Mouse (Mus musculus): ENCODE data around the gene Ap2m1. TPM values are rescaled to one million over a fixed set of nuclear protein-coding genes. Genes with fewer than 3 reads are reported as not detected.
A peak's percentile ranks its signal among the peaks of the same experiment; 100 is the strongest.
"Not testable (repeated sequence)": the region's sequence is repeated elsewhere in the genome, so short reads cannot be mapped to it uniquely, and the experiment has no call there.

The Ap2m1 gene
- 332 and 349 TPM in 2 replicates for polyA plus RNA-seq (2015; fragmentation: Nextera tagmentation; extraction: Ambion mirVana)

- Histone ChIP-seq H3K27ac (replicated peaks) (peak within 1 kb of the TSS; percentile 95), H3K9me3 (ENCODE audit: control insufficient read depth, low read length) (no peaks in the 10 kb centered on the region), H3K4me3 (ENCODE audit: low read depth, low read length) (peak within 1 kb of the TSS; percentile 78), H3K36me3 (ENCODE audit: control insufficient read depth, insufficient read depth, low read length) (peaks cover 20% of the 10 kb centered on the region), H3K9ac (ENCODE audit: low read length) (peak within 1 kb of the TSS; percentile 91), H3K4me1 (replicated peaks; ENCODE audit: control insufficient read depth, insufficient read depth) (no peaks in the 10 kb centered on the region; the same call in 1 of the 2 replicates), H3K27me3 (ENCODE audit: control insufficient read depth, insufficient read depth, low read length) (no peaks in the 10 kb centered on the region), H3K4me2 (replicated peaks; ENCODE audit: low read depth) (peak within 1 kb of the TSS; percentile 76)
- DNase-seq (ENCODE audit: low spot score) (peak; percentile 98), ATAC-seq (ENCODE audit: low FRiP score, low TSS enrichment) (peak; percentile 97)
- TF ChIP-seq CTCF (IDR thresholded peaks at IDR 0.05; ENCODE audit: low read depth), result peak; percentile 13
- TF ChIP-seq EP300 (optimal IDR thresholded peaks at IDR 0.05), result no peak
- under 1% methylated on average over 52 of the region's 52 CpGs for WGBS
Measured at GRCm38 (mm10) chr16:20535296-20536080, at the start of gene Ap2m1. Ap2m1 (plus strand) TSS chr16:20535478.

- no peak overlapping the region for H3K27ac ChIP-seq (replicated peaks)
- H3K4me1 ChIP-seq (replicated peaks; ENCODE audit: control insufficient read depth, insufficient read depth), result no peaks in the 10 kb centered on the region
- no peaks in the 10 kb centered on the region for H3K36me3 ChIP-seq (ENCODE audit: control insufficient read depth, insufficient read depth, low read length)
- no peak overlapping the region for H3K4me3 ChIP-seq (ENCODE audit: low read depth, low read length)
- H3K27me3 ChIP-seq (ENCODE audit: control insufficient read depth, insufficient read depth, low read length), result no peaks in the 10 kb centered on the region
- DNase-seq (ENCODE audit: low spot score) (no peak), ATAC-seq (ENCODE audit: low FRiP score, low TSS enrichment) (no peak)
- TF ChIP-seq CTCF (IDR thresholded peaks at IDR 0.05; ENCODE audit: low read depth), result no peak
- no peak for TF ChIP-seq EP300 (optimal IDR thresholded peaks at IDR 0.05)
- H3K4me2 ChIP-seq (replicated peaks; ENCODE audit: low read depth), result no peak overlapping the region
- 68% methylated on average over 3 of the region's 3 CpGs for WGBS
- no peak overlapping the region for H3K9ac ChIP-seq (ENCODE audit: low read length)
- no peaks in the 10 kb centered on the region for H3K9me3 ChIP-seq (ENCODE audit: control insufficient read depth, low read length)
Measured at GRCm38 (mm10) chr16:20486048-20486447, 49.2 kb upstream of the Ap2m1 start.

GRCm38 (mm10) chr16:20488151-20488550 is 47.1 kb upstream of the Ap2m1 start:
- no peak for ATAC-seq (ENCODE audit: low FRiP score, low TSS enrichment)
- H3K9me3 ChIP-seq (ENCODE audit: control insufficient read depth, low read length), result no peaks in the 10 kb centered on the region
- no peaks in the 10 kb centered on the region for H3K36me3 ChIP-seq (ENCODE audit: control insufficient read depth, insufficient read depth, low read length)
- H3K9ac ChIP-seq (ENCODE audit: low read length), result no peak overlapping the region
- H3K4me3 ChIP-seq (ENCODE audit: low read depth, low read length), result no peak overlapping the region
- TF ChIP-seq CTCF (IDR thresholded peaks at IDR 0.05; ENCODE audit: low read depth), result no peak
- no peak for TF ChIP-seq EP300 (optimal IDR thresholded peaks at IDR 0.05)
- H3K27me3 ChIP-seq (ENCODE audit: control insufficient read depth, insufficient read depth, low read length), result no peaks in the 10 kb centered on the region
- H3K27ac ChIP-seq (replicated peaks), result no peak overlapping the region
- 87% methylated on average over 1 of the region's 1 CpGs for WGBS
- no peak for DNase-seq (ENCODE audit: low spot score)
- H3K4me2 ChIP-seq (replicated peaks; ENCODE audit: low read depth), result no peak overlapping the region
- no peaks in the 10 kb centered on the region for H3K4me1 ChIP-seq (replicated peaks; ENCODE audit: control insufficient read depth, insufficient read depth)

GRCm38 (mm10) chr16:20488751-20489150 is 46.5 kb upstream of the Ap2m1 start:
- H3K36me3 ChIP-seq (ENCODE audit: control insufficient read depth, insufficient read depth, low read length); H3K4me1 ChIP-seq (replicated peaks; ENCODE audit: control insufficient read depth, insufficient read depth); ATAC-seq (ENCODE audit: low FRiP score, low TSS enrichment); DNase-seq (ENCODE audit: low spot score); H3K4me3 ChIP-seq (ENCODE audit: low read depth, low read length); H3K9me3 ChIP-seq (ENCODE audit: control insufficient read depth, low read length); H3K9ac ChIP-seq (ENCODE audit: low read length); H3K27ac ChIP-seq (replicated peaks); H3K27me3 ChIP-seq (ENCODE audit: control insufficient read depth, insufficient read depth, low read length); H3K4me2 ChIP-seq (replicated peaks; ENCODE audit: low read depth): not testable (repeated sequence)
- WGBS, result 82% methylated on average over 9 of the region's 9 CpGs

GRCm38 (mm10) chr16:20489233-20489632 is 46.0 kb upstream of the Ap2m1 start:
- Histone ChIP-seq H3K4me1 (replicated peaks; ENCODE audit: control insufficient read depth, insufficient read depth) (no peaks in the 10 kb centered on the region), H3K9ac (ENCODE audit: low read length) (no peak overlapping the region), H3K4me2 (replicated peaks; ENCODE audit: low read depth) (no peak overlapping the region), H3K27me3 (ENCODE audit: control insufficient read depth, insufficient read depth, low read length) (no peaks in the 10 kb centered on the region), H3K9me3 (ENCODE audit: control insufficient read depth, low read length) (no peaks in the 10 kb centered on the region), H3K36me3 (ENCODE audit: control insufficient read depth, insufficient read depth, low read length) (no peaks in the 10 kb centered on the region), H3K4me3 (ENCODE audit: low read depth, low read length) (no peak overlapping the region), H3K27ac (replicated peaks) (no peak overlapping the region)
- DNase-seq (ENCODE audit: low spot score) (no peak), ATAC-seq (ENCODE audit: low FRiP score, low TSS enrichment) (no peak)
- no peak for TF ChIP-seq EP300 (optimal IDR thresholded peaks at IDR 0.05)
- no peak for TF ChIP-seq CTCF (IDR thresholded peaks at IDR 0.05; ENCODE audit: low read depth)
- 84% methylated on average over 2 of the region's 2 CpGs for WGBS

- Histone ChIP-seq H3K27me3 (ENCODE audit: control insufficient read depth, insufficient read depth, low read length) (no peaks in the 10 kb centered on the region), H3K36me3 (ENCODE audit: control insufficient read depth, insufficient read depth, low read length) (no peaks in the 10 kb centered on the region), H3K27ac (replicated peaks) (no peak overlapping the region), H3K9ac (ENCODE audit: low read length) (no peak overlapping the region), H3K9me3 (ENCODE audit: control insufficient read depth, low read length) (no peaks in the 10 kb centered on the region), H3K4me3 (ENCODE audit: low read depth, low read length) (no peak overlapping the region), H3K4me1 (replicated peaks; ENCODE audit: control insufficient read depth, insufficient read depth) (no peaks in the 10 kb centered on the region), H3K4me2 (replicated peaks; ENCODE audit: low read depth) (no peak overlapping the region)
- DNase-seq (ENCODE audit: low spot score), result peak; percentile 64
- TF ChIP-seq EP300 (optimal IDR thresholded peaks at IDR 0.05), result no peak
- TF ChIP-seq CTCF (IDR thresholded peaks at IDR 0.05; ENCODE audit: low read depth), result peak; percentile 71
- WGBS, result 32% methylated on average over 2 of the region's 2 CpGs
- ATAC-seq (ENCODE audit: low FRiP score, low TSS enrichment), result peak; percentile 82
Measured at GRCm38 (mm10) chr16:20490581-20490980, 44.7 kb upstream of the Ap2m1 start.

Measured in stomach, postnatal 0 days (tissue).